Mouse (Mus musculus): ENCODE measurements around the gene Rmdn2.

Rmdn2 gene

GRCm38 (mm10) chr17:79611545-79611944 is at the start of gene Rmdn2:
Gene Rmdn2 (plus strand): TSS chr17:79611863.
- DNase-seq: no peak

- no peak for DNase-seq
Measured at GRCm38 (mm10) chr17:79563067-79563620, 48.5 kb upstream of the Rmdn2 start.

GRCm38 (mm10) chr17:79563721-79564120 is 47.9 kb upstream of the Rmdn2 start:
- no peak for DNase-seq

- no peak for DNase-seq
Measured at GRCm38 (mm10) chr17:79565241-79565961, 46.3 kb upstream of the Rmdn2 start.

- DNase-seq: no peak
Measured at GRCm38 (mm10) chr17:79568401-79568800, 43.3 kb upstream of the Rmdn2 start.

- no peak for DNase-seq
Measured at GRCm38 (mm10) chr17:79578328-79578727, 33.3 kb upstream of the Rmdn2 start.

GRCm38 (mm10) chr17:79580264-79580920 is 31.3 kb upstream of the Rmdn2 start:
- peak; percentile 38 for DNase-seq

- no peak for DNase-seq
Measured at GRCm38 (mm10) chr17:79583466-79583865, 28.2 kb upstream of the Rmdn2 start.

- no peak for DNase-seq
Measured at GRCm38 (mm10) chr17:79584246-79584800, 27.3 kb upstream of the Rmdn2 start.

- no peak for DNase-seq
Measured at GRCm38 (mm10) chr17:79589913-79590312, 21.8 kb upstream of the Rmdn2 start.

GRCm38 (mm10) chr17:79595996-79596395 is 15.7 kb upstream of the Rmdn2 start:
- no peak for DNase-seq

- DNase-seq: no peak
Measured at GRCm38 (mm10) chr17:79598151-79598550, 13.5 kb upstream of the Rmdn2 start.

- no peak for DNase-seq
Measured at GRCm38 (mm10) chr17:79598596-79599577, 12.8 kb upstream of the Rmdn2 start.

- no peak for DNase-seq
Measured at GRCm38 (mm10) chr17:79600108-79600507, 11.6 kb upstream of the Rmdn2 start.

- DNase-seq: no peak
Measured at GRCm38 (mm10) chr17:79602381-79602780, 9.3 kb upstream of the Rmdn2 start.

GRCm38 (mm10) chr17:79603427-79603826 is 8.2 kb upstream of the Rmdn2 start:
- DNase-seq: no peak

GRCm38 (mm10) chr17:79605794-79606193 is 5.9 kb upstream of the Rmdn2 start:
- no peak for DNase-seq

- DNase-seq: no peak
Measured at GRCm38 (mm10) chr17:79609697-79610096, 2.0 kb upstream of the Rmdn2 start.

- DNase-seq: no peak
Measured at GRCm38 (mm10) chr17:79610163-79610755, 1.4 kb upstream of the Rmdn2 start.

- DNase-seq: peak; percentile 77
Measured at GRCm38 (mm10) chr17:79614691-79615588, 3.3 kb downstream of the Rmdn2 start.

GRCm38 (mm10) chr17:79615897-79616296 is 4.2 kb downstream of the Rmdn2 start:
- DNase-seq: no peak
